Mouse (Mus musculus) neural tube, embryonic 15.5 days (tissue): ENCODE measurements around the gene Itih5. TPM values are rescaled to one million over a fixed set of nuclear protein-coding genes. Genes with fewer than 3 reads are reported as not detected.

Experiments used
- ATAC-seq: fragments of 200-750 bp; cut with Nextera tagmentation; 2 replicates; pipeline ENCODE4 v1.8.0; 2017; ENCODE audit warnings: mild to moderate bottlenecking, moderate TSS enrichment, moderate library complexity; ENCODE audit not compliant: low FRiP score
- H3K27ac ChIP-seq: fragments of 300-500 bp; sonication (generic); replicated peaks from 2 replicates; pipeline ENCODE4 v1.5.1; 2015; ENCODE audit warnings: mild to moderate bottlenecking, inconsistent platforms
- H3K27me3 ChIP-seq: fragments of 300-500 bp; sonication (generic); replicated peaks from 2 replicates; pipeline ENCODE4 v1.6.1; 2015; ENCODE audit warnings: inconsistent platforms
- H3K36me3 ChIP-seq: fragments of 300-500 bp; sonication (generic); 2 replicates; pipeline ENCODE4 v1.6.1; 2015; ENCODE audit warnings: inconsistent platforms
- H3K4me1 ChIP-seq: fragments of 300-500 bp; sonication (generic); 2 replicates; pipeline ENCODE4 v1.6.1; 2015; ENCODE audit warnings: inconsistent platforms
- H3K4me2 ChIP-seq: fragments of 300-500 bp; sonication (generic); 2 replicates; pipeline ENCODE4 v1.6.1; 2015; ENCODE audit warnings: inconsistent platforms, mild to moderate bottlenecking, moderate library complexity
- H3K4me3 ChIP-seq: fragments of 300-500 bp; sonication (generic); replicated peaks from 2 replicates; pipeline ENCODE4 v1.5.1; 2015; ENCODE audit warnings: mild to moderate bottlenecking, inconsistent platforms
- H3K9ac ChIP-seq: fragments of 300-500 bp; sonication (generic); replicated peaks from 2 replicates; pipeline ENCODE4 v1.6.1; 2015; ENCODE audit warnings: mild to moderate bottlenecking, inconsistent platforms
- H3K9me3 ChIP-seq: fragments of 300-500 bp; sonication (generic); replicated peaks from 2 replicates; pipeline ENCODE4 v1.6.1; 2016; ENCODE audit warnings: inconsistent platforms
- WGBS: fragments of 180-500 bp; shearing (Covaris S2); methylation state at CpG from one replicate; pipeline ENCODE4 v1.1.7; 2015; ENCODE audit warnings: mixed read lengths; 5-methylcytosine and 5-hydroxymethylcytosine counted together
- polyA plus RNA-seq: library from polyadenylated mRNA; unstranded; fragments of >200 nt; fragmentation: Nextera tagmentation; extraction: Ambion mirVana; gene quantifications from 2 replicates; pipeline ENCODE4 v1.2.1, GENCODE M21; 2015

The Itih5 gene
- polyA plus RNA-seq, 1 experiment from 2014 or later = 7.5 TPM

GRCm38 (mm10) chr2:10133941-10134340 is 19.4 kb upstream of the Itih5 start:
- H3K9ac ChIP-seq = no peak overlapping the region
- H3K27ac ChIP-seq = no peak overlapping the region
- H3K4me3 ChIP-seq = no peak overlapping the region
- 83% methylated on average over 6 of the region's 6 CpGs for WGBS
- H3K36me3 ChIP-seq = no peaks in the 10 kb centered on the region
- no peak overlapping the region for H3K4me2 ChIP-seq
- H3K27me3 ChIP-seq = no peaks in the 10 kb centered on the region
- no peaks in the 10 kb centered on the region for H3K9me3 ChIP-seq
- no peaks in the 10 kb centered on the region for H3K4me1 ChIP-seq
- ATAC-seq = no peak

GRCm38 (mm10) chr2:10137320-10137719 is 16.1 kb upstream of the Itih5 start:
- H3K4me3 ChIP-seq = no peak overlapping the region
- no peaks in the 10 kb centered on the region for H3K9me3 ChIP-seq
- 88% methylated on average over 2 of the region's 2 CpGs for WGBS
- H3K4me1 ChIP-seq = no peaks in the 10 kb centered on the region
- no peak overlapping the region for H3K27ac ChIP-seq
- H3K27me3 ChIP-seq = no peaks in the 10 kb centered on the region; the same call in 1 of the 2 replicates
- no peak overlapping the region for H3K9ac ChIP-seq
- H3K4me2 ChIP-seq = no peak overlapping the region
- H3K36me3 ChIP-seq = no peaks in the 10 kb centered on the region
- ATAC-seq = no peak

GRCm38 (mm10) chr2:10140456-10140855 is 12.9 kb upstream of the Itih5 start:
- no peaks in the 10 kb centered on the region for H3K4me1 ChIP-seq
- ATAC-seq = no peak
- H3K36me3 ChIP-seq = no peaks in the 10 kb centered on the region
- H3K4me3 ChIP-seq = no peak overlapping the region
- H3K9me3 ChIP-seq = no peaks in the 10 kb centered on the region
- H3K27me3 ChIP-seq = no peaks in the 10 kb centered on the region; the same call in 1 of the 2 replicates
- no peak overlapping the region for H3K9ac ChIP-seq
- no peak overlapping the region for H3K4me2 ChIP-seq
- 71% methylated on average over 5 of the region's 5 CpGs for WGBS
- H3K27ac ChIP-seq = no peak overlapping the region

GRCm38 (mm10) chr2:10142472-10143454 is 10.6 kb upstream of the Itih5 start:
- Histone ChIP-seq H3K9ac (no peak overlapping the region), H3K4me3 (no peak overlapping the region), H3K36me3 (no peaks in the 10 kb centered on the region), H3K27me3 (no peaks in the 10 kb centered on the region; the same call in 1 of the 2 replicates), H3K9me3 (no peaks in the 10 kb centered on the region), H3K27ac (no peak overlapping the region), H3K4me1 (no peaks in the 10 kb centered on the region), H3K4me2 (no peak overlapping the region)
- ATAC-seq = peak; percentile 79
- WGBS = 31% methylated on average over 8 of the region's 8 CpGs

DNA sequence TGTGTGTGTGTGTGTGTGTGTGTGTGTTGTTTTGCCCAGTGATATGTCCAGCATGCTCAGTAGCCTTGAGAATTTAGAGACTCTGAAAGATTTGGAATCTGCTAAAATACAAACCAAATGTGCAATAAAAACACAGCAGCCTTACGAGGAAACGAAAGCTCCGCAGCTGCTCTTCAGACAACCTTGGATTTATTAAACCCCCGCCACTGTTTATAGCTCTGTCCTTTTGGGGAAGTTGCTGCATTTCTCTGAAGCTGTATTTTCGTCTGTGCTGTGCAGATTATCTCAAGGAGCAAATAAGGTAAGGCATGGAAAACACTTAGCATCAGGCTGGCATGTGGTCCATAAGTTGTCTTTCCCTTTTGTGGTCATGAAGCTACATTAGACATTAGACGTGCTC is 7.9 kb upstream of the Itih5 start:
- ATAC-seq = no peak
- H3K9ac ChIP-seq = no peak overlapping the region
- H3K4me1 ChIP-seq = no peaks in the 10 kb centered on the region
- H3K36me3 ChIP-seq = no peaks in the 10 kb centered on the region
- no peaks in the 10 kb centered on the region; the same call in 1 of the 2 replicates for H3K27me3 ChIP-seq
- 46% methylated on average over 6 of the region's 6 CpGs for WGBS
- H3K27ac ChIP-seq = no peak overlapping the region
- H3K4me2 ChIP-seq = no peak overlapping the region
- no peak overlapping the region for H3K4me3 ChIP-seq
- no peaks in the 10 kb centered on the region for H3K9me3 ChIP-seq

DNA sequence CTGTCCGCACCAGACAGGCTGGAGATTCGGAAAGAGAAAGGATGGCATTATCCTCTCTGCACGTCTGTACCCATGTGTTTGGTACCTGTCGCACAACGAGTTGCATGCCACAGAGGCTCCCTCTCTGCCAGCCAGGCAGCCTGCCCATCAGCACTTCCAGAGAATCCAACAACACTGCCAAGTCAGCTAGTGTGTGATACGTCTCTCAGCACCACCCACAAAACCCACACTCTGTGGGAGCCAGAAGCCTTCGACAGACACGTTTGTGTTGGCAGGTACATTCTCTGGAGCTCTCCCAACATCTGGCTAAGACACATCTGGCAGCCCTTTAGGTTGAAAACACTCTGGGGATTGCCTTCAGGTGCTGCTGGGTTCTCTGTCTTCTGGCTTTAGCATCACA is 6.2 kb upstream of the Itih5 start:
- H3K27me3 ChIP-seq = no peaks in the 10 kb centered on the region; the same call in 1 of the 2 replicates
- no peaks in the 10 kb centered on the region for H3K36me3 ChIP-seq
- no peaks in the 10 kb centered on the region for H3K9me3 ChIP-seq
- no peak overlapping the region for H3K27ac ChIP-seq
- 79% methylated on average over 8 of the region's 8 CpGs for WGBS
- H3K9ac ChIP-seq = no peak overlapping the region
- ATAC-seq = no peak
- no peaks in the 10 kb centered on the region for H3K4me1 ChIP-seq
- H3K4me2 ChIP-seq = no peak overlapping the region
- H3K4me3 ChIP-seq = no peak overlapping the region

GRCm38 (mm10) chr2:10152590-10152989 is 781 bp upstream of the Itih5 start:
- 85% methylated on average over 5 of the region's 5 CpGs for WGBS
- H3K4me3 ChIP-seq = no peak overlapping the region

DNA sequence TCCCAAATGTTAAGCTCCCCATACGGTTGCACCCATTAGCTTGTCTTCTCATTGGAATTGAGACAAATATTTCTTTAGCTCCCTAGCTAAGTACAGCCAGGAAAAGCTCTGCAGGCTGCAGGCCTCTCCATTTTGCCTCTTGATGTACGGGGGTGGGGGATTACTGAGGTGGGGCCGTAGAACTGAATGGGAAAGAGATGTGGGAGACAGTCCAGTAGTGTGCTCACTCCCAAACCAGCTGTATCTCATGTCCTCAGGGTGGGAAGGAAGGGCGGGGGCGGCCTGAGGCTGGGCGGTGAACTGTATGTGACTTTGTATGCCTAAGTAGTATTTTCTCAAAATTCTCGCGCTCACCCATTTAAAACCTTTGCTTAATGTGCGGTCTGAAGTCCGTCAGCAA is 3.8 kb downstream of the Itih5 start:
- H3K4me3 ChIP-seq = no peak overlapping the region
- no peak overlapping the region for H3K27ac ChIP-seq
- 88% methylated on average over 10 of the region's 10 CpGs for WGBS
- H3K36me3 ChIP-seq = no peaks in the 10 kb centered on the region
- no peak for ATAC-seq
- H3K9me3 ChIP-seq = no peaks in the 10 kb centered on the region
- no peak overlapping the region for H3K9ac ChIP-seq
- H3K4me1 ChIP-seq = peaks cover 9% of the 10 kb centered on the region
- no peak overlapping the region for H3K4me2 ChIP-seq
- H3K27me3 ChIP-seq = 0 out of 2 replicates have a peak, but pooled peaks cover 5% of the 10 kb centered on the region

More at GRCm38 (mm10) chr2:10152590-10152989, 781 bp upstream of the Itih5 start:
- Histone ChIP-seq H3K27ac (no peak overlapping the region), H3K9ac (no peak overlapping the region), H3K4me2 (no peak overlapping the region), H3K9me3 (no peaks in the 10 kb centered on the region), H3K27me3 (0 out of 2 replicates have a peak, but pooled peaks cover 5% of the 10 kb centered on the region), H3K4me1 (peaks cover 9% of the 10 kb centered on the region), H3K36me3 (no peaks in the 10 kb centered on the region)
- no peak for ATAC-seq

DNA sequence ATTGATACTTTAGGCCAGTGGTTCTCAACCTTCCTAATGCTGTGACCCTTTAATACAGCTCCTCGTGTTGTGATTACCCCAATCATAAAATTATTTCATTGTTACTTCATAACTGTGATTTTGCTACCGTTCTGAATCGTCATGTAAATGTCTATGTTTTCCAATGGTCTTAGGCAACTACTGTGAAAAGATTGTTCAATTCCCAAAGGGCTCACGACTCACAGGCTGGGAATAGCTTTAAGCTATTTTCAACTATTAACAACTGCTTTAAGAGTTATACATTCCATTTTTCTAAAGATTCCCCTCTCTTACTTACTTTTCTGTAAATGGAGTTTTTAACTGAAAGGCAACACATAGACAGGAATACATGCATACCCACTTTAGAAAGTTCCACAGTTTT is 8.6 kb downstream of the Itih5 start:
- Histone ChIP-seq H3K27ac (no peak overlapping the region), H3K4me3 (no peak overlapping the region), H3K9ac (no peak overlapping the region), H3K27me3 (no peaks in the 10 kb centered on the region), H3K9me3 (no peaks in the 10 kb centered on the region), H3K36me3 (no peaks in the 10 kb centered on the region), H3K4me1 (no peaks in the 10 kb centered on the region), H3K4me2 (no peak overlapping the region)
- 93% methylated on average over 4 of the region's 4 CpGs for whole genome bisulfite sequencing
- ATAC-seq = no peak

- Histone ChIP-seq H3K36me3 (no peaks in the 10 kb centered on the region), H3K9ac (no peak overlapping the region), H3K27me3 (no peaks in the 10 kb centered on the region), H3K27ac (no peak overlapping the region), H3K4me1 (no peaks in the 10 kb centered on the region), H3K4me2 (no peak overlapping the region), H3K9me3 (no peaks in the 10 kb centered on the region), H3K4me3 (no peak overlapping the region)
- WGBS = 74% methylated on average over 6 of the region's 6 CpGs
- no peak for ATAC-seq
These were observed 13.3 kb downstream of the Itih5 start for GRCm38 (mm10) chr2:10166635-10167034.

DNA sequence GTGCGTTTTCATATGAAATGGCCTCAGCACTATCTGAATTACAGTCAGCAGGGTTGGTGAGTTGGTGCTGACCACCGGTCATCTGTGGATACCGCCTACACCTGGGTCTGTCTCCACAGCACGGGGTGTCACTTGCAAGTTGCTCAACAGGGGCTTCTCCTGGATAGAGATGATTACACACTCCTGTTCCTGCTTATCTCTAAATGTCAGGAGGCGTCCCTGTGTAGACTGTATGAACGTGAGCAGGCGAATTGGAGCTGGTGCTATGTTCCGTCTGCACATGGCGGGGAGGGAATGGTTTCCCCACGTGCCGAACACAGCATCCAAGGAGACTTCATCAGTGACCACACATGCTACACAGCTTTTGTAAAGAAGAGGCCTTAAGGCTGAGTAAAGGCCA is 13.9 kb downstream of the Itih5 start:
- WGBS = 90% methylated on average over 11 of the region's 11 CpGs

GRCm38 (mm10) chr2:10168016-10168415 is 14.6 kb downstream of the Itih5 start:
- Histone ChIP-seq H3K9me3 (no peaks in the 10 kb centered on the region), H3K4me3 (no peak overlapping the region), H3K9ac (no peak overlapping the region), H3K27me3 (no peaks in the 10 kb centered on the region), H3K27ac (no peak overlapping the region), H3K4me2 (no peak overlapping the region), H3K36me3 (no peaks in the 10 kb centered on the region), H3K4me1 (no peaks in the 10 kb centered on the region)
- WGBS = 53% methylated on average over 8 of the region's 8 CpGs
- no peak for ATAC-seq

More for the DNA sequence above, 13.9 kb downstream of the Itih5 start:
- H3K4me3 ChIP-seq = no peak overlapping the region
- H3K9me3 ChIP-seq = no peaks in the 10 kb centered on the region
- ATAC-seq = no peak
- H3K27ac ChIP-seq = no peak overlapping the region
- no peak overlapping the region for H3K4me2 ChIP-seq
- H3K9ac ChIP-seq = no peak overlapping the region
- no peaks in the 10 kb centered on the region for H3K36me3 ChIP-seq
- H3K4me1 ChIP-seq = no peaks in the 10 kb centered on the region
- H3K27me3 ChIP-seq = no peaks in the 10 kb centered on the region
